Mouse (Mus musculus): ENCODE measurements around the gene Prr15. TPM values are rescaled to one million over a fixed set of nuclear protein-coding genes. Genes with fewer than 3 reads are reported as not detected.

Gene Prr15
- polyA plus RNA-seq, 1 experiment from 2014 or later: 1.1 TPM

DNA sequence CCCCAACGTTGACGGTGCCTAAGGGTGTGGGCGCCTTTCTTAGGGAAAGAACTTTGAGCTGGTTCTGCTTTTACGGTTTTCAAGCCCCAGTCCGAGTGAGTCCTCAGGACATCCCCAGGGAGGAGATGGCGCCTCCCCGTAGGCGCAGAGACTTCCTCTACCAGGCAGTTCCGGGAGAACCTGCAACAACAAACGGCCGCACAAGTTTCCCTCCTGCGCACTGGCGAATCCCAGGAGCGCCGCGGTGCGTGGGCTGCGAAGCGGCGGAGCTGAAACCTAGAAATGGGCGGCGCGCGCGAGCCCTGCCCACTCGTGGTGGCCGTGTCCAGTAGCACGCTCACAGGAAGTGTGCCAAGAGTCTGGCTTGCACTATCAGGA, 2.0 kb downstream of the Prr15 start:
- ATAC-seq: no peak
- peaks cover 15% of the 10 kb centered on the region for H3K4me1 ChIP-seq (ENCODE audit: control insufficient read depth, insufficient read depth, low read depth, low read length)
- no peaks in the 10 kb centered on the region for H3K9me3 ChIP-seq (ENCODE audit: control insufficient read depth, low read length)
- peak overlapping the region; percentile 98 for H3K4me2 ChIP-seq (ENCODE audit: low read length)
- H3K27ac ChIP-seq (ENCODE audit: low read depth, low read length): no peak overlapping the region
- peaks cover 20% of the 10 kb centered on the region for H3K27me3 ChIP-seq (replicated peaks; ENCODE audit: control insufficient read depth, insufficient read depth, low read length)
- H3K36me3 ChIP-seq (ENCODE audit: control insufficient read depth, insufficient read depth, low read length): no peaks in the 10 kb centered on the region
- WGBS: under 1% methylated on average over 28 of the region's 28 CpGs
- H3K4me3 ChIP-seq (ENCODE audit: low read length): peak overlapping the region; percentile 49
- peak overlapping the region; percentile 36 for H3K9ac ChIP-seq (ENCODE audit: low read depth, low read length)

DNA sequence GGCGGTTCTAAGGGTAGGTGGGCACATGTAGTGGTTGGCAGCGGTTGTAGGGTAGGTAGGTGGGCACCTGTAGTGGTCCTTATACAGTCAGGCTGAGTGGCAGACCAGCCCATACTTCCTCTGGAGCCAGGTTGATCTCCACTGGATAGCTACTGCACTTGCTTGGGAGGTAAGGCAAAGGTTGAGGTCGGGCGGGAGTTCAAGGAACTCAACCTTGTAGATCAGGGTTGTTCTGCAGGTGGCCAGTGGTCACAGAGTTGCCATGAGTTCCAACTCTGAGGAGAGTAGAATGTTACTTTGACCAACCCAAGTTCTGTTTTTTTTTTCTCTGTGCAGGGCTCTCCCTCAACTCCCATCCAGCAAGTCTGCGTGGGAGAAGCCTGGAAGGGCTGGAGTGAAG, 3.1 kb downstream of the Prr15 start:
- Histone ChIP-seq H3K4me3 (ENCODE audit: low read length) (no peak overlapping the region), H3K36me3 (ENCODE audit: control insufficient read depth, insufficient read depth, low read length) (no peaks in the 10 kb centered on the region), H3K27ac (ENCODE audit: low read depth, low read length) (no peak overlapping the region), H3K9me3 (ENCODE audit: control insufficient read depth, low read length) (no peaks in the 10 kb centered on the region), H3K4me2 (ENCODE audit: low read length) (no peak overlapping the region), H3K4me1 (ENCODE audit: control insufficient read depth, insufficient read depth, low read depth, low read length) (peaks cover 17% of the 10 kb centered on the region), H3K9ac (ENCODE audit: low read depth, low read length) (no peak overlapping the region), H3K27me3 (replicated peaks; ENCODE audit: control insufficient read depth, insufficient read depth, low read length) (peaks cover 20% of the 10 kb centered on the region)
- WGBS: 94% methylated on average over 5 of the region's 5 CpGs
- ATAC-seq: no peak

GRCm38 (mm10) chr6:54329598-54329997, 4.0 kb downstream of the Prr15 start:
- no peak overlapping the region for H3K4me2 ChIP-seq (ENCODE audit: low read length)
- 90% methylated on average over 3 of the region's 3 CpGs for WGBS
- no peak overlapping the region for H3K27ac ChIP-seq (ENCODE audit: low read depth, low read length)
- H3K9me3 ChIP-seq (ENCODE audit: control insufficient read depth, low read length): no peaks in the 10 kb centered on the region
- ATAC-seq: no peak
- H3K27me3 ChIP-seq (replicated peaks; ENCODE audit: control insufficient read depth, insufficient read depth, low read length): peaks cover 16% of the 10 kb centered on the region
- H3K4me1 ChIP-seq (ENCODE audit: control insufficient read depth, insufficient read depth, low read depth, low read length): peaks cover 17% of the 10 kb centered on the region
- no peak overlapping the region for H3K9ac ChIP-seq (ENCODE audit: low read depth, low read length)
- no peaks in the 10 kb centered on the region for H3K36me3 ChIP-seq (ENCODE audit: control insufficient read depth, insufficient read depth, low read length)
- no peak overlapping the region for H3K4me3 ChIP-seq (ENCODE audit: low read length)

GRCm38 (mm10) chr6:54330166-54330565, 4.5 kb downstream of the Prr15 start:
- Histone ChIP-seq H3K36me3 (ENCODE audit: control insufficient read depth, insufficient read depth, low read length) (no peaks in the 10 kb centered on the region), H3K4me1 (ENCODE audit: control insufficient read depth, insufficient read depth, low read depth, low read length) (peaks cover 17% of the 10 kb centered on the region), H3K9ac (ENCODE audit: low read depth, low read length) (no peak overlapping the region), H3K4me2 (ENCODE audit: low read length) (no peak overlapping the region), H3K27ac (ENCODE audit: low read depth, low read length) (no peak overlapping the region), H3K9me3 (ENCODE audit: control insufficient read depth, low read length) (no peaks in the 10 kb centered on the region), H3K27me3 (replicated peaks; ENCODE audit: control insufficient read depth, insufficient read depth, low read length) (peaks cover 13% of the 10 kb centered on the region), H3K4me3 (ENCODE audit: low read length) (no peak overlapping the region)
- WGBS: 66% methylated on average over 10 of the region's 10 CpGs
- ATAC-seq: no peak

- WGBS: 22% methylated on average over 10 of the region's 10 CpGs
- ATAC-seq: peak; percentile 46; the same call in 1 of the 2 replicates
- Histone ChIP-seq H3K4me1 (ENCODE audit: control insufficient read depth, insufficient read depth, low read depth, low read length) (peaks cover 17% of the 10 kb centered on the region), H3K36me3 (ENCODE audit: control insufficient read depth, insufficient read depth, low read length) (no peaks in the 10 kb centered on the region), H3K4me2 (ENCODE audit: low read length) (no peak overlapping the region), H3K9me3 (ENCODE audit: control insufficient read depth, low read length) (no peaks in the 10 kb centered on the region), H3K4me3 (ENCODE audit: low read length) (no peak overlapping the region), H3K27me3 (replicated peaks; ENCODE audit: control insufficient read depth, insufficient read depth, low read length) (peaks cover 10% of the 10 kb centered on the region), H3K9ac (ENCODE audit: low read depth, low read length) (no peak overlapping the region), H3K27ac (ENCODE audit: low read depth, low read length) (no peak overlapping the region)
Observed at GRCm38 (mm10) chr6:54331765-54332164, 6.1 kb downstream of the Prr15 start.

GRCm38 (mm10) chr6:54332203-54332602, 6.6 kb downstream of the Prr15 start:
- Histone ChIP-seq H3K27ac (ENCODE audit: low read depth, low read length) (no peak overlapping the region), H3K4me2 (ENCODE audit: low read length) (no peak overlapping the region; the same call in 1 of the 2 replicates)

DNA sequence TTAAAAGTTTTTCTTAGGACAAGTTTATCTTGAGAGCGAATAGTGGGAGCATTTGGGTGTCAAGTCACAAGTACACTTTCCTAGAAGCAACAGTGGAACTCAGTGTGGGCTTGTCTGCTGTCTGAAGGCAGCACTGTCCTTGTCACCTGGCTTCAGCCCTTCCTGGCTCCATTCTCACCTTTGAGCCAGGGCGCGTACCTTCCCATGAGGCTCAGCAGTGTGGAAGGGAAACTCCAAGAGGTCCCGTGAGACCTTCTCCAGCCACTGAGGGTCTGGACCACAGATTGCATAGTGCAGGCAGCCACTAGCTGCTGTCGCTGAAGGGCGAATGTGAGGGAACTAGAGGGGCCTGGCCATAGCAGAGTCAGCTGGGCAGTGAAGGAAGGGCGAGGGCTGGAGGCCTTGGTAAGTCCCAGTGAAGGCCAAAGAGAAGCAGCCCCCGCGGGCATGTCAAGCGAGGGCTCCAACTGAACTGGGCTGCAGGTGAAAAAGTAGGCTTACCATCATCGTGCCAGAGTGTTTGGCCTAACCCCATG, 7.5 kb downstream of the Prr15 start:
- no peak overlapping the region for H3K4me3 ChIP-seq (ENCODE audit: low read length)
- no peaks in the 10 kb centered on the region for H3K36me3 ChIP-seq (ENCODE audit: control insufficient read depth, insufficient read depth, low read length)
- no peaks in the 10 kb centered on the region for H3K9me3 ChIP-seq (ENCODE audit: control insufficient read depth, low read length)
- WGBS: 57% methylated on average over 11 of the region's 11 CpGs
- peaks cover 7% of the 10 kb centered on the region for H3K4me1 ChIP-seq (ENCODE audit: control insufficient read depth, insufficient read depth, low read depth, low read length)
- no peak for ATAC-seq
- H3K27ac ChIP-seq (ENCODE audit: low read depth, low read length): no peak overlapping the region
- H3K27me3 ChIP-seq (replicated peaks; ENCODE audit: control insufficient read depth, insufficient read depth, low read length): peaks cover 8% of the 10 kb centered on the region
- no peak overlapping the region for H3K9ac ChIP-seq (ENCODE audit: low read depth, low read length)
- no peak overlapping the region for H3K4me2 ChIP-seq (ENCODE audit: low read length)

More at GRCm38 (mm10) chr6:54332203-54332602, 6.6 kb downstream of the Prr15 start:
- ATAC-seq: no peak
- no peaks in the 10 kb centered on the region for H3K36me3 ChIP-seq (ENCODE audit: control insufficient read depth, insufficient read depth, low read length)
- peaks cover 10% of the 10 kb centered on the region for H3K27me3 ChIP-seq (replicated peaks; ENCODE audit: control insufficient read depth, insufficient read depth, low read length)
- no peak overlapping the region for H3K4me3 ChIP-seq (ENCODE audit: low read length)
- peaks cover 13% of the 10 kb centered on the region for H3K4me1 ChIP-seq (ENCODE audit: control insufficient read depth, insufficient read depth, low read depth, low read length)
- H3K9ac ChIP-seq (ENCODE audit: low read depth, low read length): no peak overlapping the region
- WGBS: 34% methylated on average over 8 of the region's 8 CpGs
- H3K9me3 ChIP-seq (ENCODE audit: control insufficient read depth, low read length): no peaks in the 10 kb centered on the region

DNA sequence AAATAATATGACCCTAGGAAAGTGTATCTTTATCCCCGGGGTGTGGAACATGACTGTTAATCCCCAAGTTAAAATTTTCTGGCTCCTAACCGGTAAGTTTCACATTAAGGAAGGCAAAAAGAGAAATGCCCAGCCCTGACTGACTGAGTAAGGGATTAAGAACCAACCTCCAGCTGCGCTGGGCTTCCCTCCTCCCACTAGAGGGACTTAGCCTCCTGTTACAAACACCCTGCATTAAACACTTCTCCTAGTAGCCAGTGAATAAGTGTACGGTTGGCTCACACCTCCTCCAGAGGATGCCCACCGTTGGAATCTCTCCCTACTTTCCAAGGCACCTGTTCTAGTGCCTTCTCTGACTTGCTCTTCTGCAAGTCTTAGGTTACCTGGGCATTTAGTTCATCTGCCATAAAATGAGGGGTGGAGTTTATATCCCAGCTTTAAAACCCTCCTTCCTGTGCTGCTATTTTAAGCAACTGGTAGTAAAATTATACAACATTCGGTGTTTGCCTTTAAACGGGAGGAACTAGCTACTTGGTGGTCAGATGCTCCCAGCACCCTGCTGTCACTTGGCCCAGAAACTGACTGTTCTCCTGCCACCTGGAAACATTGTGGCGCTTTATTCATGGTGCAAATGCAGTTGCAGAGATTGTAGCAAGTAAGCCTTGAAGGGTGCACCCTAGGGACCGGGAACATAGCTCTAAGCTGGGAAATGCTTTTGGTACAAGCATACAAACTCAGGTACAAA, 8.2 kb downstream of the Prr15 start:
- peaks cover 7% of the 10 kb centered on the region for H3K4me1 ChIP-seq (ENCODE audit: control insufficient read depth, insufficient read depth, low read depth, low read length)
- H3K27me3 ChIP-seq (replicated peaks; ENCODE audit: control insufficient read depth, insufficient read depth, low read length): peaks cover 4% of the 10 kb centered on the region
- WGBS: 46% methylated on average over 9 of the region's 9 CpGs
- H3K36me3 ChIP-seq (ENCODE audit: control insufficient read depth, insufficient read depth, low read length): no peaks in the 10 kb centered on the region
- H3K4me3 ChIP-seq (ENCODE audit: low read length): no peak overlapping the region
- no peaks in the 10 kb centered on the region for H3K9me3 ChIP-seq (ENCODE audit: control insufficient read depth, low read length)
- H3K4me2 ChIP-seq (ENCODE audit: low read length): no peak overlapping the region
- H3K9ac ChIP-seq (ENCODE audit: low read depth, low read length): no peak overlapping the region
- ATAC-seq: no peak
- H3K27ac ChIP-seq (ENCODE audit: low read depth, low read length): no peak overlapping the region

GRCm38 (mm10) chr6:54337321-54337720, 11.7 kb downstream of the Prr15 start:
- no peak for ATAC-seq

More at GRCm38 (mm10) chr6:54337321-54337720, 11.7 kb downstream of the Prr15 start:
- Histone ChIP-seq H3K4me3 (ENCODE audit: low read length) (no peak overlapping the region), H3K9ac (ENCODE audit: low read depth, low read length) (no peak overlapping the region), H3K9me3 (ENCODE audit: control insufficient read depth, low read length) (no peaks in the 10 kb centered on the region), H3K27ac (ENCODE audit: low read depth, low read length) (no peak overlapping the region), H3K4me2 (ENCODE audit: low read length) (no peak overlapping the region), H3K36me3 (ENCODE audit: control insufficient read depth, insufficient read depth, low read length) (no peaks in the 10 kb centered on the region), H3K27me3 (replicated peaks; ENCODE audit: control insufficient read depth, insufficient read depth, low read length) (no peaks in the 10 kb centered on the region), H3K4me1 (ENCODE audit: control insufficient read depth, insufficient read depth, low read depth, low read length) (peaks cover 5% of the 10 kb centered on the region)
- 70% methylated on average over 6 of the region's 6 CpGs for WGBS
